Mouse (Mus musculus): ENCODE data around the gene Spef1. TPM values are rescaled to one million over a fixed set of nuclear protein-coding genes. Genes with fewer than 3 reads are reported as not detected.

The Spef1 gene
- total and polyA plus RNA-seq, 3 experiments, result 0.75 to 5.6 (median 1.4) TPM

DNA sequence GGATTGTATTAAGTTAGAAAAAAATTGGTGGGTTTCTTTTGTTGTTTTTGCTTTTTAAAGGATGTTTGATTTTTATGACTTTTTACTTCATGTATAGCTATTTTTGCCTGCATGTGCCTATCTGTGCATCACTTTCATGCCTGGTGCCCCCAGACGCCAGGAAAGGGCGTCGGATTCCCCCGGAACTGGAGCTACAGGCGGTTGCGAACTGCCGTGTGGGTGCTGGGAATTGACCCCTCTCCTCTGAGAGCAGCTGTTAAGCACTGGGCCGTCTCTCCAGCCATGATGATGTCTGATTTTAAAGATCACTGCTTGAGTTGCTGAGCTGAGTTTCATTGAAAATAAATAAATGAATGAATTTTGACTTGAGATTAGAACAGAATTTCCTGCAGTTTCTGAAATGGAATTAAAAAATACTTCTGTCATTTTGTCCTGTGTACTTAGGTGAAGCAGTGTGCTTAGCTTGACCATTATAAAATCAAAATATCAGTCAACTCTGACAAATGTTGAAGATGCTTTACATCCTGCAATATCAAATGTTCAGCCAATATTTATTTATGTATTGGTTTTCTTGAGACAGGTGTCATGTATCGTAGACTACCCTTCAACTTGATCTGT is 54.0 kb downstream of the Spef1 start, which contains the start of gene Gm11037:
TSS of gene Gm11037 (plus strand) at position 568 of the 618 bp plus-strand sequence.
- H3K4me3 ChIP-seq (ENCODE audit: low read depth, low read length), result no peak within 1 kb of the TSS
- no peak for TF ChIP-seq POLR2AphosphoS5 (IDR thresholded peaks at IDR 0.05; ENCODE audit: insufficient replicate concordance, low read depth, low read length)
- TF ChIP-seq GATA1 (IDR thresholded peaks at IDR 0.05; ENCODE audit: borderline replicate concordance, low read length), result no peak
- no peak for TF ChIP-seq CTCF (IDR thresholded peaks at IDR 0.05; ENCODE audit: low read depth, low read length)
- no peak for TF ChIP-seq TAL1 (conservative IDR thresholded peaks at IDR 0.05; ENCODE audit: low read depth, low read length)
- no peak for TF ChIP-seq GATA2 (IDR thresholded peaks at IDR 0.05; ENCODE audit: borderline replicate concordance, low read depth, low read length)
- H3K4me1 ChIP-seq (ENCODE audit: insufficient read depth, low read depth, low read length), result peaks cover 66% of the 10 kb centered on the region
- DNase-seq (ENCODE audit: low spot score), result no peak
- H3K36me3 ChIP-seq (replicated peaks), result peaks cover 5% of the 10 kb centered on the region
- no peak for ATAC-seq (ENCODE audit: extremely low read depth, insufficient number of reproducible peaks, low FRiP score, poor library complexity, severe bottlenecking)
- H3K9me3 ChIP-seq (replicated peaks), result no peaks in the 10 kb centered on the region
- H3K27me3 ChIP-seq (ENCODE audit: insufficient read depth, low read length), result peaks cover 2% of the 10 kb centered on the region; the same call in 1 of the 2 replicates

DNA sequence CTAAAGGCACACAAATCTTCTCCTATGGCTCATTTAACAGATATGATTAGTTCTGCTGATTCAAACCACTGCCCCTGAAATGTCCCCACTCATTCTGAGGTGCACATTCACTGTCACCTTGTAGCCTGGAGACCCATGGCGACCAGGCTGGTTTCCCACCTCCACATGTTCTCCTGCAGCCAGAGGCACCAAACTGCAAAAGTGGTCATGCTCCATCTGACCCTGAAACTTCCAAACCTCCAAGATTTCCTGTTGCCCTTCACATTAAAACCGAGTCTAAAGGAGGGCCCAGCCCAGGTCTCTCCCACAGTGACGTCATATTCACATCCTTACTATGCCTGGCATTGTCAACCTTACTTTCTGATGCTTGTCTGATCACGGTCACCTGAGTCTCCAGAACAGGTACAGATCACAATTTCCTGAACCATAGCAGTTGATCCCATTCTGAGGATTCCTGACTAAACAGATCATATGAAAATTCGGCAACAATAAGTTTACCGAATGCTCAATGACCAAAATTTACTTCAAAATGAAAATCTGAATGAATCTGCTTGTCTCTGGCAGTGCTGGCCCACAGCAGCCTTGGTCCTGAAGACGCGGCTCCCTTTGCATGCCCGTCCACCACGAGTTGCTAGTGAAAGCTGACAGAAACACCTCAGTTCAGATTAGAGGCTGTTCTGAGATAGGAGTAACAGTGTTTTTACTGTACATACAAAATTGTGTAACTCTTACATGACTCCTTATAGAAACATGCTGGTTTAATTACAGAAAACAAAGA is 54.8 kb downstream of the Spef1 start:
- DNase-seq (ENCODE audit: low spot score) (no peak), ATAC-seq (ENCODE audit: extremely low read depth, insufficient number of reproducible peaks, low FRiP score, poor library complexity, severe bottlenecking) (no peak)
- no peak for TF ChIP-seq POLR2AphosphoS5 (IDR thresholded peaks at IDR 0.05; ENCODE audit: insufficient replicate concordance, low read depth, low read length)
- TF ChIP-seq CTCF (IDR thresholded peaks at IDR 0.05; ENCODE audit: low read depth, low read length), result no peak
- TF ChIP-seq TAL1 (conservative IDR thresholded peaks at IDR 0.05; ENCODE audit: low read depth, low read length), result no peak
- no peak for TF ChIP-seq GATA1 (IDR thresholded peaks at IDR 0.05; ENCODE audit: borderline replicate concordance, low read length)
- no peak for TF ChIP-seq GATA2 (IDR thresholded peaks at IDR 0.05; ENCODE audit: borderline replicate concordance, low read depth, low read length)
- Histone ChIP-seq H3K9me3 (replicated peaks) (no peaks in the 10 kb centered on the region), H3K27me3 (ENCODE audit: insufficient read depth, low read length) (peaks cover 2% of the 10 kb centered on the region; the same call in 1 of the 2 replicates), H3K4me3 (ENCODE audit: low read depth, low read length) (no peak overlapping the region), H3K36me3 (replicated peaks) (peaks cover 5% of the 10 kb centered on the region), H3K4me1 (ENCODE audit: insufficient read depth, low read depth, low read length) (peaks cover 72% of the 10 kb centered on the region)

DNA sequence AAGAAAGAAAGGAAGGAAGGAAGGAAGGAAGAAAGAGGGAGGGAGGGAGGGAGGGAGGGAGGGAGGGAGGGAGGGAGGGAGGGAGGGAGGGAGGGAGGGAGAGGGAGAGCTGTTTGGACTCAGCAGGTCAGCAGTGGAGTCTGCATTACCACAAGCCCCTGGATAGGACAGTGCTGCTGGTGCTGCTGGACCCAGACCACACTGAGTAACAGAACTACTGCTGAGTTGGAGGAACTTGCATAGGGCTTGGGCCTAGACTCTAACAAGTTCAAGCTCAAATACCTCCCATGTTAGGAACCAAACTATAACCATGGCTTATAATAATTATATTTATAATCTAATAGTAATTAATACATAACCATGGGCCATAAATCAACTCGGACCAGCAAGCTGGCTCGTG is 56.2 kb downstream of the Spef1 start:
- Histone ChIP-seq H3K27me3 (ENCODE audit: insufficient read depth, low read length) (peaks cover 6% of the 10 kb centered on the region; the same call in 1 of the 2 replicates), H3K36me3 (replicated peaks) (peaks cover 5% of the 10 kb centered on the region), H3K4me1 (ENCODE audit: insufficient read depth, low read depth, low read length) (peaks cover 73% of the 10 kb centered on the region), H3K4me3 (ENCODE audit: low read depth, low read length) (no peak overlapping the region), H3K9me3 (replicated peaks) (no peaks in the 10 kb centered on the region)
- ATAC-seq (ENCODE audit: extremely low read depth, insufficient number of reproducible peaks, low FRiP score, poor library complexity, severe bottlenecking) (no peak), DNase-seq (ENCODE audit: low spot score) (no peak)
- no peak for TF ChIP-seq GATA2 (IDR thresholded peaks at IDR 0.05; ENCODE audit: borderline replicate concordance, low read depth, low read length)
- no peak for TF ChIP-seq GATA1 (IDR thresholded peaks at IDR 0.05; ENCODE audit: borderline replicate concordance, low read length)
- no peak for TF ChIP-seq TAL1 (conservative IDR thresholded peaks at IDR 0.05; ENCODE audit: low read depth, low read length)
- no peak for TF ChIP-seq POLR2AphosphoS5 (IDR thresholded peaks at IDR 0.05; ENCODE audit: insufficient replicate concordance, low read depth, low read length)
- no peak for TF ChIP-seq CTCF (IDR thresholded peaks at IDR 0.05; ENCODE audit: low read depth, low read length)

DNA sequence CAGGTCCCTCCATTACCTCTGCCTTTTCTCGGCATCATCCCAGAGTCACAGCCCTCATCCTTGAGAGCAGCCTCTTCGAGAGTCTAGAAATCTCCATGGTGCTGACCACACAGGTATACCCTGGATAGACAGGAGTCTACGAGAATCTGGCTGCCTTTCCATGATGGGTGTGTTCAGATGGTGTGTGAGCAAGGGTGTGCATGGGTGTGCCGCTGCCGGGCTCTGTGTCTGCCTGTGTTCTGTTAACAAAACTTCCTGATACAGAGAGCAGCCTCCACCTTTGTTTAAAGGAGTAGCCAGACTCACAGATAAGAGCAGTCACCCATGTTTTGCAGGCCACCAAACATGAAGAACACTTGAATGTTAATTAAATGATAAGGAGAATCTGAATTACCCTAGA is 57.2 kb downstream of the Spef1 start:
- DNase-seq (ENCODE audit: low spot score) (no peak), ATAC-seq (ENCODE audit: extremely low read depth, insufficient number of reproducible peaks, low FRiP score, poor library complexity, severe bottlenecking) (no peak)
- Histone ChIP-seq H3K9me3 (replicated peaks) (no peaks in the 10 kb centered on the region), H3K36me3 (replicated peaks) (peaks cover 4% of the 10 kb centered on the region), H3K4me1 (ENCODE audit: insufficient read depth, low read depth, low read length) (peaks cover 70% of the 10 kb centered on the region), H3K4me3 (ENCODE audit: low read depth, low read length) (no peak overlapping the region), H3K27me3 (ENCODE audit: insufficient read depth, low read length) (peaks cover 11% of the 10 kb centered on the region; the same call in 1 of the 2 replicates)
- TF ChIP-seq TAL1 (conservative IDR thresholded peaks at IDR 0.05; ENCODE audit: low read depth, low read length) (no peak), CTCF (IDR thresholded peaks at IDR 0.05; ENCODE audit: low read depth, low read length) (no peak), GATA2 (IDR thresholded peaks at IDR 0.05; ENCODE audit: borderline replicate concordance, low read depth, low read length) (no peak), POLR2AphosphoS5 (IDR thresholded peaks at IDR 0.05; ENCODE audit: insufficient replicate concordance, low read depth, low read length) (no peak), GATA1 (IDR thresholded peaks at IDR 0.05; ENCODE audit: borderline replicate concordance, low read length) (no peak)

DNA sequence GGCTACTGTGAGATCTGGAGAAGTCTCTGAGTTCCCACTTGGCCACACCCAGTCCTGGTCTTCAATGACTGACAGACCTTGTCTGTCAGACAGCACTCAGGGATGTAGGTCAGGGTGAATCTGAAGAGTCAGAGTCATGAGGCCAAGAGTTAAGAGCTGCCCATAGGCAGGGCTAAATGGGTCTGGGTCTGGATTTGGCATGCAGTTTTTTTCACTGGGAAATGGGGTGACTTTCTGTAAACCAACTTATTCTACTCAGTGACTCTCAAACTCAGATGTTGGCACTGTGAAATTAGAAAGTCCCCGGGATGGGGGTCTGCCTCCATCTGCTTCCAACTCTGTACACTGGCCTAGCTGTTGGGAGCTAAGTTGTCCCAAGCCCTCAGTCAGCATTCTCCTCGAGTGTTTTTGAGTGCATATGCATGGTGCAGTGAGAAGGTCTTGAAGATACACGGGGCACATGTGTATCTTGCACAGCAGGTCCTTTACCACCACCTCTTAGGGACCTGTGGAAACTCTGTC is 58.4 kb downstream of the Spef1 start:
- Histone ChIP-seq H3K36me3 (replicated peaks) (no peaks in the 10 kb centered on the region), H3K4me3 (ENCODE audit: low read depth, low read length) (no peak overlapping the region), H3K4me1 (ENCODE audit: insufficient read depth, low read depth, low read length) (peaks cover 72% of the 10 kb centered on the region), H3K27me3 (ENCODE audit: insufficient read depth, low read length) (peaks cover 18% of the 10 kb centered on the region), H3K9me3 (replicated peaks) (no peaks in the 10 kb centered on the region)
- no peak for ATAC-seq (ENCODE audit: extremely low read depth, insufficient number of reproducible peaks, low FRiP score, poor library complexity, severe bottlenecking)
- TF ChIP-seq CTCF (IDR thresholded peaks at IDR 0.05; ENCODE audit: low read depth, low read length), result no peak
- TF ChIP-seq TAL1 (conservative IDR thresholded peaks at IDR 0.05; ENCODE audit: low read depth, low read length), result no peak
- no peak for DNase-seq (ENCODE audit: low spot score)

DNA sequence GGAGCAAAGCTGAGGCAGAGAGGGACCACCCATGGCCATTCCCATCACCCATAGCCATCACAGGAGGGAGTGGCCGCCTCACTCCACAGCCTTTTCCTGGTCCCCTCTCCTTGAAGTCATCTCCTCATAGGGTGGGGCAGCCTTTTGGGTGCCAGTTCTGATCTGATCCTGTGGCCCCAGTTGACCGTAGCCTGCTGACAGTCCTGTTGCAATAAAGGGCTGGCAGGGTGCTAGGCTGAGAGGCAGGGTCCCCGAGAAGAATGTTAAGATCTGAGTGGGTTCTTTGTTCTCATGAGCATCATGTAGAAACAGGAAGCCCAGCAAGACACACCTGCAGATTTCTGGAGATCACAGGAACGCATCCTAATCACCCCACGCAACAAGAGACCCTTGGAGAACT is 58.9 kb downstream of the Spef1 start:
- Histone ChIP-seq H3K36me3 (replicated peaks) (no peaks in the 10 kb centered on the region), H3K27me3 (ENCODE audit: insufficient read depth, low read length) (peaks cover 23% of the 10 kb centered on the region), H3K4me1 (ENCODE audit: insufficient read depth, low read depth, low read length) (peaks cover 75% of the 10 kb centered on the region), H3K4me3 (ENCODE audit: low read depth, low read length) (peak overlapping the region; percentile 28; the same call in 1 of the 2 replicates), H3K9me3 (replicated peaks) (no peaks in the 10 kb centered on the region)
- DNase-seq (ENCODE audit: low spot score), result no peak
- TF ChIP-seq GATA1 (IDR thresholded peaks at IDR 0.05; ENCODE audit: borderline replicate concordance, low read length) (no peak), GATA2 (IDR thresholded peaks at IDR 0.05; ENCODE audit: borderline replicate concordance, low read depth, low read length) (no peak), POLR2AphosphoS5 (IDR thresholded peaks at IDR 0.05; ENCODE audit: insufficient replicate concordance, low read depth, low read length) (no peak), TAL1 (conservative IDR thresholded peaks at IDR 0.05; ENCODE audit: low read depth, low read length) (no peak), CTCF (IDR thresholded peaks at IDR 0.05; ENCODE audit: low read depth, low read length) (no peak)
- no peak for ATAC-seq (ENCODE audit: extremely low read depth, insufficient number of reproducible peaks, low FRiP score, poor library complexity, severe bottlenecking)

Measured in G1E (cell line).